ENCODE assay signal across 20 mouse cellular contexts in the genomic region with DNA sequence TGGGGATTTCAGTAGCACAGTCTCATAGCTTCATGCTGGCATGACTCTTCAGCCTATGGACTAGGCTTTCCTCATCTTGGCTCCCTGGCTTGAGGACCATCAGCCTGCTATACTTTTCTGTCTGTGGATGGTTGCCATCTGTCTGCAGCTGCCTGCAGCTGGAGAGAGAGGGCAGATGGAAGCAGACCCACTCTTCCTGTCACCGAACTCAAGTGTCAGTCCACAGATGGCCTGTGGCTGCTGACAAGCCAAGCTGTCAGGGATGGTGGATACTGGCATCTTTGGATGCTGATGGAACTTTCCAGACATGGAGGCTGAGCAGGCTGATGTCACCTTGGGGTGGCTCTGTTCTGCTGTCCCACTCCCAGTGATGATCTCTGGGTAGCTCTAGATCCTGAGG. TPM values are rescaled to one million over a fixed set of nuclear protein-coding genes. Genes with fewer than 3 reads are reported as not detected.
"Had no signal": no experiment of that assay in that cellular context is flagged by ENCODE, and none has a peak within 500 bp of the region (broad histone marks: within the 10 kb centered on the region; RNA-seq: fewer than 3 reads in every experiment).

No protein-coding gene starts in this region.

- H3K9ac ChIP-seq: liver, embryonic 13.5 days; liver, embryonic 15.5 days; liver, postnatal 0 days; midbrain, embryonic 13.5 days; midbrain, embryonic 15.5 days; neural tube, embryonic 13.5 days; neural tube, embryonic 15.5 days had no signal

- H3K4me1 ChIP-seq: liver, embryonic 13.5 days; liver, embryonic 15.5 days had no signal

- H3K9me3 ChIP-seq: liver, embryonic 13.5 days; liver, embryonic 15.5 days; midbrain, embryonic 13.5 days; midbrain, embryonic 15.5 days; neural tube, embryonic 13.5 days; neural tube, embryonic 15.5 days had no signal

- ATAC-seq: liver, postnatal 0 days; midbrain, embryonic 13.5 days; midbrain, embryonic 15.5 days had no signal

- H3K36me3 ChIP-seq: liver, embryonic 13.5 days; liver, embryonic 15.5 days; midbrain, embryonic 13.5 days; midbrain, embryonic 15.5 days; neural tube, embryonic 13.5 days; neural tube, embryonic 15.5 days had no signal

- H3K4me3 ChIP-seq: liver, embryonic 13.5 days; liver, embryonic 15.5 days; megakaryocyte, embryonic 14.5 days; midbrain, embryonic 13.5 days; midbrain, embryonic 15.5 days; myocyte; neural tube, embryonic 13.5 days; neural tube, embryonic 15.5 days had no signal

- H3K27ac ChIP-seq: liver, embryonic 13.5 days; liver, embryonic 15.5 days; midbrain, embryonic 13.5 days; midbrain, embryonic 15.5 days; neural tube, embryonic 13.5 days; neural tube, embryonic 15.5 days had no signal

- H3K4me2 ChIP-seq: liver, embryonic 11.5 days; liver, embryonic 13.5 days; liver, embryonic 15.5 days; midbrain, embryonic 11.5 days; midbrain, embryonic 13.5 days; midbrain, embryonic 15.5 days; neural tube, embryonic 13.5 days; neural tube, embryonic 15.5 days had no signal

- DNase-seq: liver; liver, embryonic 13.5 days; liver, postnatal 0 days; retina, postnatal 1 day; right cerebral cortex, adult 18-20 months; right cerebral cortex, postnatal 25 days; right cerebral cortex, postnatal 4 days; spleen, adult 18-20 months; thymus, adult 18-20 months; thymus, postnatal 14 days; thymus, postnatal 36 days had no signal

RNA-seq across cellular contexts. Expression of a gene that starts 6.0 kb away (rescaled TPM):
- polyA plus RNA-seq: myocyte had no signal
